Mouse (Mus musculus) bone marrow, adult 2 months (tissue): ENCODE measurements at regions not wholly inside any gene's neighbourhood (a gene's known extent, or its start where the extent isn't known, plus 50 kb on each side); places are given as distances from the start of the nearest gene placed in this dataset.

ENCODE experiments used
- H3K27ac ChIP-seq: fragments of 200-500 bp; 2 replicates; pipeline ENCODE4 v1.5.1; 2012; ENCODE audit warnings: low read depth, mild to moderate bottlenecking, control low read depth, inconsistent platforms, low read length; ENCODE audit not compliant: control insufficient read depth, poor library complexity, insufficient read depth
- H3K4me1 ChIP-seq: fragments of 200-500 bp; 2 replicates; pipeline ENCODE4 v1.6.1; 2011; ENCODE audit warnings: low read length; ENCODE audit not compliant: control insufficient read depth, insufficient read depth
- H3K4me3 ChIP-seq: fragments of 200-500 bp; replicated peaks from 2 replicates; pipeline ENCODE3; 2011; ENCODE audit warnings: mild to moderate bottlenecking, low read depth, low read length, control low read depth; ENCODE audit not compliant: control insufficient read depth
- CTCF ChIP-seq: fragments of 200-500 bp; IDR thresholded peaks from 2 replicates; pipeline ENCODE4 v1.5.1; 2011; ENCODE audit warnings: low read length, control low read depth; ENCODE audit not compliant: control insufficient read depth, insufficient read depth
- POLR2A ChIP-seq: fragments of 200-500 bp; IDR thresholded peaks from 2 replicates; pipeline ENCODE4 v1.6.1; 2011; ENCODE audit warnings: low read depth, mild to moderate bottlenecking, control low read depth, low read length, borderline replicate concordance; ENCODE audit not compliant: control insufficient read depth
- WGBS: fragments of 180-500 bp; shearing (Covaris S2); methylation state at CpG from one replicate; pipeline ENCODE4 v1.1.7; 2018; 5-methylcytosine and 5-hydroxymethylcytosine counted together

DNA sequence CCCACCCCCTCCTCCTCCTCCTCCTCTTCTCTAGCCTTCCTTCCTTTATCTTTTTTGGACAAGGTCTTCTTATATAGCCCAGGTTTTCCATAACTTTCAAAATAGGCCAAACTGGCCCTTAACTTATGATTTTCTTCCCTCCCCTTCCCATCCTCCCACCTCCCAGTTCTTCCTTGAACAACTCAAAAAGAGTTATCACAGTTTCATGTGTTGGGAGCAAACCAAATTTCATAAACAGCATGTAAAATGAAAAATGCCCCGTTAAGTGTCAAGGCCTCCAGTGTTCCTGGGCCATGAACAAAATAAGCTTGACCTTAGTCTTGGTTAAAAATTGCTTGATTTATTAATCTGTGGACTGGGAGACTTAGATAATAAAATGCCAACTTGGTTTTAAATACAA is 132.4 kb downstream of the Dusp6 start:
- WGBS, result 75% methylated on average over 1 of the region's 1 CpGs
- Histone ChIP-seq H3K4me3 (no peak overlapping the region), H3K4me1 (peaks cover 3% of the 10 kb centered on the region; the same call in 1 of the 2 replicates), H3K27ac (no peak overlapping the region)
- TF ChIP-seq CTCF (no peak), POLR2A (no peak)

DNA sequence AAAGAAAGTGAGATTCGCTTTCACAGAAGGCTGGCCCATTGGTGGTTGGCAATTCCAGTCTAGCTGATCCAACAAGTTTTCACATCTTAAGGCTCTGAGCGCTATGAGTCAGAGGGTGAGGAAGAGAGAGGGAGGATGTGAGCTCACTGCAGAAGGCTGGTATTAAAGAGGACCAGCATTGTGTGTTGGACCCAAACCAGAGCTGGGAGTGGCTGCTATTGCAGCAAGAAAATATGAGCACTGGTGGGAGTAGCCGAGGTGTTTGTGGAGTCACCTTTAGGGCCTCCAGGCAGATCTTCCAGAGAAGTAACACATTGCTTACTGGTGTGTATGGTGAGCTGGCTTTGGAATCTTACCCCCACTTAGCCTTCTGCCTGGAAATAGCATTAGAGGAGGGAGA is 133.6 kb downstream of the Dusp6 start:
- H3K4me1 ChIP-seq, result peaks cover 1% of the 10 kb centered on the region; the same call in 1 of the 2 replicates
- WGBS, result 86% methylated on average over 3 of the region's 3 CpGs

DNA sequence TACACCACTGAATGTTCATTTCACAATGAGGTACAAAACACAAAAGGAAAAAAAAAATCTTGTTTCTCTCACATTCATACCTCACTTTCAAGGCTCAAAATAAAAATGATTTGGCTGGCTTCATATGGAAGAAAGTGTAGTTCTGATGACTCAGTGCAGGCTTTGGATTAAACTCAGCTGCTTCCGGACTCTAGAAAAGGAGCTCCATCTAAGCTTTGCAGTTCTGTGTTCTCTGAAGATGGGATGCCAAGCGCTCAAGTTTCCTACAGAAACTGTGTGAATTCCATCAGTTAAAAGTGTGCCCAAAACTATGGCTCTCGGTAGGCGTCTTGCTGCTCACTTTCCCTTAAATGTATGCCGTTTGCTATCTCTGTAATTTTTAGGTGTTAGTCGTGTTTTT is 137.0 kb downstream of the Dusp6 start:
- Histone ChIP-seq H3K27ac (no peak overlapping the region), H3K4me1 (no peaks in the 10 kb centered on the region), H3K4me3 (no peak overlapping the region)
- TF ChIP-seq POLR2A, result no peak
- TF ChIP-seq CTCF, result no peak
- WGBS, result 85% methylated on average over 6 of the region's 6 CpGs

More for the DNA sequence above, 133.6 kb downstream of the Dusp6 start:
- TF ChIP-seq CTCF (no peak), POLR2A (no peak)
- Histone ChIP-seq H3K27ac (no peak overlapping the region), H3K4me3 (no peak overlapping the region)

DNA sequence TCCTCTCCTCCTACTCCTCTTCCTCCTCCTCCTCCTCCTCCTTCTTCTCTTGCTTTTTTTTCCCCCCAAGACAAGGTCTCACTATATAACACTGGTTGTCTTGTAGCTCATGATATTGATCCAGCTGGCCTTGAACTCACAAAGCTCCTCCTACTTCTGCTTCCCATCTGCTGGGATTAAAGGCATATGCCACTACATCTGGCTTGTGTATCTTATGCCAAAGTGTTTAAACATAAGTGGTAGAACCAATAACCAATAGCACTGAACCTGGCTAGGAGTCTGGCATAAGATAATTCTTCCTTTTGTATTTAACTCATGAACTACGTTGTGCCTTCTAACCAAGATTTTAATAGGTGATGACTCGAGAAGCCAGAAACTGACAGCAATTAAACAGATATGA is 143.7 kb downstream of the Dusp6 start:
- Histone ChIP-seq H3K27ac (no peak overlapping the region), H3K4me3 (no peak overlapping the region), H3K4me1 (no peaks in the 10 kb centered on the region)
- TF ChIP-seq CTCF (no peak), POLR2A (no peak)
- 86% methylated on average over 2 of the region's 2 CpGs for WGBS

DNA sequence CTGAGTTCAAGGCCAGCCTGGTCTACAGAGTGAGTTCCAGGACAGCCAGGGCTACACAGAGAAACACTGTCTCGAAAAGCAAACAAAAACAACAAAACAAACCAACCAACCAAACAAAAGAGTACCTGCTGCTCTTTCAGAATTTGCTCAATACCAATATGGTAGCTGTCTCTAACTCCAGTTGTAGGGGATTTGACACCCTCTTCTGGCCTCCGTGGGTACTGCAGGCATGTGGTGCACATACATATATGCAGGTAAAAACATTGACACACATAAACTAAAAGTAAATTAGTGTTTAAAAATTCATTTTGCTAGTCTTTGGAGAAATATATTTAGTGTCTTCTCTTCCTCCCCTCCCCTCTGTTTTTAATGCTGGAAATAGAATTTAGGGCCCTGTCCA is 145.8 kb downstream of the Dusp6 start:
- no peak overlapping the region for H3K4me3 ChIP-seq
- H3K27ac ChIP-seq, result no peak overlapping the region
- TF ChIP-seq CTCF, result no peak
- TF ChIP-seq POLR2A, result no peak
- no peaks in the 10 kb centered on the region for H3K4me1 ChIP-seq
- WGBS, result 85% methylated on average over 2 of the region's 2 CpGs

DNA sequence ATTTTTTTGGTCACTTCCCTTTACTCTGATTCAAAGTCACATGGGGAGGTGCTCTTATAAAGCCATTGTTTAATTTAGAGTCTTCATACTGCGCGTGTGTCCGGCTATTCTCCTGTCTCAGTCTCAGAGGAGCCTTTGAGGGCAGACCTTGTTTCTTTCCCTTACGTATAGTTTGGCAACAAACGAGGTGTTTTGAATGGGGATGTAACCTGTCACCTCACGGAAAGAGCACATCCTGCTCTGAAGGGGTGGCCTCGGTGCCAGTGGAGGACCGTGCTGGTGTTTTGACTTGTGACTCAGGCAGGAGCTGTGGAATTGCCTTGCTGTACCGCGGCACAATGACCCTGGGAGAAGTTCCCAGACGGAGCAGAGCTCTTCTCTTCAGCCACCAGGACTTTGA is 146.7 kb downstream of the Dusp6 start:
- Histone ChIP-seq H3K4me1 (no peaks in the 10 kb centered on the region), H3K27ac (no peak overlapping the region), H3K4me3 (no peak overlapping the region)
- 24% methylated on average over 11 of the region's 11 CpGs for WGBS
- no peak for TF ChIP-seq POLR2A
- no peak for TF ChIP-seq CTCF

DNA sequence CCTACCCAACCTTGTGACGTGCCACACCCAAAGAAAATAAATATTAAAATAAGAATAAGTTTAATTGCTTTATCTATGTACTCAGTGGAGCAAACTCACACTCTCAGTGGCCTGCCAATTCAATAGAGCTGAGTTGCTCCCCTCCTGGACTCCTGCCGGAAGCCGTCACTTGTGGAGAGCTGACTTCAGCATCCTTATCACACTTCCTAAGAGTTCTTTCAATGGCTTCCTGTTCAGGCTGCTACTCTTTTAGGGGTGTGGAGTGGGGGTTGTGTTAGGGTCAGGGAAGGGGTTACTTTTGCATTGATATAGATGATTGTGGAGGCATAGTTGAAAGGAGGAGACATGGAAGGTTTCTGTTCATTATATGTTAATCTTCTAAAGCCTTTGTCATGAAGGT is 147.7 kb downstream of the Dusp6 start:
- TF ChIP-seq CTCF (no peak), POLR2A (no peak)
- Histone ChIP-seq H3K4me3 (no peak overlapping the region), H3K27ac (no peak overlapping the region), H3K4me1 (no peaks in the 10 kb centered on the region)
- 41% methylated on average over 3 of the region's 3 CpGs for WGBS

DNA sequence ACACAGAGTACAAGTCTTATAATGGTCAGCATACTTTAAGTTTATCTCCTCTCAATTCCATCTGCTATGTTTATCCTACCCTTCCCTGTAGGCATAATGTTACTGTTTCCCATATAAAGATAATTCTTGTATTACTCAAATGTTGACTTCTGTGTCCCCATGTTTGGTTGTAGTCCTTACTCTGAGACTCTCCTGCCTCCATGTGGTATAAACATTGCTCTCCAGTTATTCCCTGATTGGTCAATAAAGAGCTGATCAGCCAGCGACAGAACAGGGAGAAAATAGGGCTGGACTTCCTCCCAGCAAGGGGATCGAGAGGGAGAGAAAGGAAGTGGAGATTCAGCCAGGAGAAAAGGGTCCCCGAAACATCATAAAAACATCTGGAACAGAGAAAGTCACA is 150.4 kb downstream of the Dusp6 start:
- no peak for TF ChIP-seq POLR2A
- no peak for TF ChIP-seq CTCF
- H3K4me1 ChIP-seq, result no peaks in the 10 kb centered on the region; the same call in 1 of the 2 replicates
- no peak overlapping the region for H3K4me3 ChIP-seq
- H3K27ac ChIP-seq, result no peak overlapping the region
- WGBS, result 61% methylated on average over 3 of the region's 3 CpGs

DNA sequence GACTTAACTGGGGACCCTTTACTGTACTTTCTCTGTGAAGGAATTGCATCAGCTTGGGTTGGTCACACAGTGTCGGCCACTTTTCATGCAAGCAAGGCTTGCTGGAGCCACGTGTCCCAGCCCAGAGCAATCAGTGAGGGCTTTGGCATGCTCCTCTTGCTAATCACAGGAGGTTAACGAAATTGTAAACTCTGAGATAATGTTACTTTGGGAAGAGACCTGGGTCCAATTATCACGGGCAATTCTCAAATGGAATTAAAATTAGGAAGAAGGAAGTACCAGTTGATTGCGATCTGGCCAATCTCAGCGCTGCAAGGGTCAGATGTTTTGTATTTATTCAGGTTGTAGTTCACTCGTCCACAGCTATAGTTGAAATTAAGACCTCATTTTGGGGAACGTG is 153.2 kb downstream of the Dusp6 start:
- WGBS, result 55% methylated on average over 8 of the region's 8 CpGs
- Histone ChIP-seq H3K4me1 (no peaks in the 10 kb centered on the region; the same call in 1 of the 2 replicates), H3K27ac (no peak overlapping the region), H3K4me3 (no peak overlapping the region)
- TF ChIP-seq CTCF (no peak), POLR2A (no peak)
